Mouse (Mus musculus) telencephalon, adult 2 months (tissue): ENCODE results near the gene Sez6l.
"Not testable (repeated sequence)": the region's sequence is repeated elsewhere in the genome, so short reads cannot be mapped to it uniquely, and the experiment has no call there.

Source experiments
- DNase-seq: peaks from one replicate; pipeline ENCODE4 v3.0.0-alpha.2; 2011; ENCODE audit warnings: low read depth, low spot score

Sez6l gene

DNA sequence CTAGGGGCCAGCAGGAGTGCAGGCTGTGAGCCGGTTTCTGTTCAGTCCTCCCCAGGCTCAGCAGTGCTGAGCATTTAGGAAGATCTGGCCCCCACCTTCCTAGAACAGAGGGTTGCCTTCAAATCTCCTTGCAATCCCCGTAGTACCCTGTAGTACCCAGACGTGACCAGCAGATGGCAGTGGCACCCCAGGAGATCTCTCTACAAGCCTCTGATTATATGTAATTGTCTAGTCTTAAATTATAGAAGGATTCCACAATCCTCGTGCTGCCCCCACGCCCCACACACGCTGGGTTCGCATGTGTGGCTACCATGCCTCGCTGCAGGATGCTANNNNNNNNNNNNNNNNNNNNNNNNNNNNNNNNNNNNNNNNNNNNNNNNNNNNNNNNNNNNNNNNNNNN lies 144.0 kb downstream of the Sez6l start:
- DNase-seq = no peak

DNA sequence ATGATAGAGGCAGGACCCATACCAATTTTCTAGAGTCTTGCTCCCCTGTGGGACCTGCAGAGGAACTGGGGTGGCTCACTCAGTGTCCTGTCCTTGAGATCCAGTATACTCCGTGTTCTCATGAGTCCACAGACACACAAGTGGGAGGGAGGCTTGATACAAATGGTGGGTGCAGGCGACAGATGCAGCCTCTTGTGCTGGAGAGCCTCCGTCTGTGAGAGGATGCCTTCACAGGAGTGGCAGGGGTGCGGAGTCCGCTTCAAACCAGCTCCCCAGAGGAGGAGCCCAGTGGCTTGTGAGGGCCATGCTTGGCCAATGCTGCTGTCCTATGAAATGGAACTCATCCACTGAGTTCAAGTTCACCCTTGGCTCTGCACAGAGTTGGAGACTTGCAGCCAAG lies 145.0 kb downstream of the Sez6l start:
- no peak for DNase-seq

DNA sequence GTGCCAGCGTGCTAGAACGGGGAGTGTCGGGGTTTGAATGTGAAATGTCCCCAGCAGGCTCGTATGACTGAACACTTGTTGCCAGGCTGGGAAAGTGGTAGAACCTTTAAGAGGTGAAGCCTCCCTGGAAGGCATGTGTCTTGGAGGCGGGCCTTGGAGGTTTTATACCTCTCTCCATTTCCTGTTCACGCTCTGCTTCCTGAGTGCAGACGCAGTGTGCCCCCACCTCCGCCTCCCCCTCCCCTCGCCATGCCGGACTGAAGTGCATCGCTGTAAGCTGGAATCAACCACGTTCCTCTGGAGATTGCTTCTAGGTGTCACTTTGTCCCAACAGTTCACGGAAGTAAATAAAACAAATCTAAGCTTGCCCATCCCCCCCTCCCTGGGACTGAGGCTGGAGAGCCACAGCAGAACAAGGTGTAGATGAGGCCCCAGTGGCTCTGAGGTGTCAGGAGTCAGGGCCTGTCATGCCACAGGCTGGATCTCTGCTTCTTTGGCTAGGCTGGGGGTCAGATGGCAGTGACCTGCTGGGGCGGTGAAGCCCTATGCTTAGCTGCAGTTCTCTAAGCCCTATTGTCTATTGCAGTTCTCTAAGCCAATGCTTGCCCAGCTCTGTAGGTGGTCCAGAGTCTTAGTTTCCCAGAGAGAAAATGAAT lies 145.7 kb downstream of the Sez6l start:
- no peak for DNase-seq

DNA sequence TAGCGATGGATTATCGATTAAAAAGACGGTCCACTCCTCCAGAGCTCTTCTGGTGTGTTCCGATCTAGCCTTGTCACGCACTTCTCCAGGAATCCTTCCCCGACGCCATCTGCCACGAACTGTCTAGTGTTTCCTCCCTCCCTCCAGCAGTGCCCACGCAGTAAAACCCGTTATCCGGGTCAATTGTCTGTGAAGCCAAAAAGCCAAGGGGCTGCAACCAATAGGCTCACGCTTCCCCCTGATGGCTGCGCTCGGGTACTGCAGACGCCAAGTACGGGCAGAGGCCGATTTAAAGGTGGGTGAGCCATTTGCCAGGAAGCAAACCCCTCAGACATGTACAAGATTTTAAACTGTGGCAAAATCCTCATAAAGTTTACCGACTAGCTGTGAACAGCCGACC lies 148.0 kb downstream of the Sez6l start:
- no peak for DNase-seq

DNA sequence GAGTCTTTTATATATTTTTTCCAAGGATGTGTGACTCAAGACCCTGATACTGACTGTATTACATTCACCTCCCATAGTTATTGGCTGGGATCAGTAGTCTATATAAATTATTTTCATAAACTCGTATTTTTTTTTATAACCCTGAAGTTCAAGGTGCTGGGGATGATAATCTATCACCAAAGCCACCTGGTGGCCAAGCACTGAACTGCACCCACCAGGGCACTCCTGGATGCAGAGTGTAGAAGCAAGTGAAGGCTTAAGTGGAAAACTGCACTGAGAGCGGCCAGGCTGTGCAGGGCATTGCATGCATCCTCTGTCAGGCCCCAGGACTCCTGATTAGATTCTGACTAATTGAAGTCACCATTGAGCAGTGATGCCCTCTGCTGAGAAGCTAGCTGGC lies 149.7 kb downstream of the Sez6l start:
- no peak for DNase-seq

DNA sequence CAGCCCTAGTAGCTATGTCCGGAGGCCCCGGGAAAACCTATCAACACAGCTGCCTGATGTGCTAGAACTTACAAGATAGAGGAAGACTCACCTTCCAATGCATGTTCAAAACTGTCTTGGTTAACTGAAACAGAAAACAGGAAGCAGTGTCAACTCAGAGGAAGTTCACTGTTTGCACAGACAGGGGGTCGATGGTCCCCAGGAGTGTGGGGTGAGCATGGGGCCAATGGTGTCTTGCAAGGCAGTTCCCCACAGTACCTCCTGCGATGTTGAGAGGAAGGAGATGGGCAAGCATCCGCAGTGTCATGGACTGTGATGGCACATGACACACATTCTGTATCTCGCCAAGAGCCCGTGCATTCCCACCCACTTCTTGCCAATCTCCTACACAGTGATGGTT lies 150.3 kb downstream of the Sez6l start:
- no peak for DNase-seq

DNA sequence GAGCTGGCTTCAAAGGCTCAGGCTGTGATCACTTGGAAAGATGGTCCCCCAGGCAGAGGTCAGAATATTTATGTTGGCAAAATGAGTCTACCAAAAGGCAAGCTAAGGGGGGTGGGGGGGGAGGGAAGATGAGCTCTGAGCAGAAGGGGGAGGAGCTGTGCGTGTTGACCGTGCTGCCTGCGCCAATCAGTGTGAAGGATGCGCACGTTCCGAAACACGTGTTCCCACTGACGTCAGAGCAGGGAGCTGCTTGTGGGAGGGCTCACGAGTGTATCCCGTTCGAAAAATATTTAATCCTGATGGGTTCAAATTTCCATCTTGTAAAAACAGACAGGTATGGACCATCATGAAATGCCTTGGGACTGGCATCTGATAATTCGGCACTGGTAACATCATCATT lies 157.4 kb downstream of the Sez6l start:
- DNase-seq = no peak

DNA sequence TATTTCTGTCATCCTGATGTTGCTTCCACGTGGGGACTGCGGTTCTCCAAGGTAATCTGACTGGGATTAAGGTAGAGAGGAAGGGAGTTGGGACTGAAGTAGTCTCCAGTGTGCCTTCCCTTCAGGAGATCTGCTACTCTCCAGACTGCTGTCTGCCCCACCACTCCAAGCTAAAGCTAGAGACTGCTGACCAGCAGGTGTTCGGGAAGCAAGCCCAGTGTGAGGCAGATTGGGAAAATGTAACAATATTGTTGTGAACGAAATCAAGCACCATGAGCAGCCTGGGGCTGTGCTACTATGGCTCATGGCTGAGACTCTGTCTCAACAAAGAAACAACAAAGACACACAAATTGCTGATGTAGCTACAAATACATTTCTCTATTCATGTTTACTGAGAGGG lies 159.0 kb downstream of the Sez6l start:
- no peak for DNase-seq

DNA sequence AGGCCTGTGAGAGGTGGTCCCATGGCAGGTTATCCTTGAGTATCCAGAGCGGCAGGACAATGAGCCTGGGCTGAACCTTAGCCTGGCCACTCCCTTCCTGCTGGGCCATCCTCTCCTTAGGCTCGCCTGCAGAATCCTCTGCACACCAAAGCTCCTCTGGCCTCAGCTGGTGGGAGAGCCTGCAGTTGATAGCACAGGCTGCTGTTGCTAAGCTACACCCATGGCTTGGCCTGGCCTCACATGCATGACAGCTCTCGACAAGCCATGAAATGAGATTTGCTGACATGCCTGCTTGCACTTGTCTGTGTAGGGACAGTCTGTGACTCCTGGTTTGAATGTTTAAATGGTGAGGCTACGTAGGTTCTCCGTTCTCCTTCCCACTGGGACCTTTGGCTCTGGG lies 160.3 kb downstream of the Sez6l start:
- DNase-seq = no peak

DNA sequence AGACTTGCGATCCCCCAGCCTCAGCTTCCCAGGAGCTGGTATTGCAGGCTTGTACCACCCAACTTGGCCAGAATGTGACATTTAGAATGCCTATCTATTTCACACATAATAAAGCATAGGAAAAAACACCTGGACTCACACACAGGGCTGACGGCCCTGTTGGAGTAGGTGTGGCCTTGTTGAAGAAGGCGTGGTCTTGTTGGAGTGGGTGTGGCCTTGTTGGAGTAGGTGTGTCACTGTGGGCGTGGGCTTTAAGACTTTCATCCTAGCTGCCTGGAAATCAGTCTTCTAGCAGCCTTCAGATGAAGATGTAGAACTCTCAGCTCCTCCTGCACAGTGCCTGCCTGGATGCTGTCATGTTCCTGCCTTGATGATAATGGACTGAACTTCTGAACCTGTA lies 164.2 kb downstream of the Sez6l start:
- DNase-seq = not testable (repeated sequence)

DNA sequence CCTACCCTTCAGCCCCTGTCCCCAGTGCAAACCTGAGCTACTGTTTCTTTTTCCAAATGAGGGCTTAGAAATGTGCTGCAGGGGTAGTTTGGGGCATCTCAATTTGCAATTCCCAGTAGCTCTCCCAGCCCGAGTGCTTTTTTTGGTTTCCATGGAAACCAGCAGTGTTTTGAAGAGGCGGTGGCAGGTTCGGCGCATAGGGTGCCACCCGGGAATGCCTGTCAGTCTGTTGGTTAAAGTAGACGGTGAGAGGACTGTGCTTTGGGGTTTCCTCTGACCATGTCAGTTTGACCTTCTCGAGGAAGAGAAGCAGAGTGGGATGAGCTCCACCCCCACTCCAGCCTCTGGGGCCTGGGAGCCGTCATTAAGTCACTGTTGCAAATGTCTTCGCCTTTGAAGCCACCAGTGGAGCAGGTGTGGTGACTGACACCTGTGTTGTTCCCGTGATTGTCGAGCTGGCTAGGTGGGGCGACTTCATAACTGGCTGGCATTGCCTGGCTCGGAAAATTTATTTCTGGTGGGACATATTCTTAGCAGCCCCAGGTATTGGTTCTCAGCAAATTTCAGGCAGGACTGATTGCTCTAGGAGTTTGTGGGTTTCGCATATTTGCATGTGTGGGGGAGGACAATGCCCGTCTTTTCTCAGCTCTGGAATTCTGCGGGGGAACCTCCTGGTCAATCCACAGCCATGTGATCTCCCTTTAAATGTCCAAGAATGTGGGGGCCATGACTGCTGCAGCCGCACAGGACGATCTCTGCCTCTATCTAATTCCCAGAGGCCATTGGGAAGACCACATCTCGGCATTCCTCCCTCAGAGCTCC lies 165.3 kb downstream of the Sez6l start:
- peak; percentile 79 for DNase-seq

DNA sequence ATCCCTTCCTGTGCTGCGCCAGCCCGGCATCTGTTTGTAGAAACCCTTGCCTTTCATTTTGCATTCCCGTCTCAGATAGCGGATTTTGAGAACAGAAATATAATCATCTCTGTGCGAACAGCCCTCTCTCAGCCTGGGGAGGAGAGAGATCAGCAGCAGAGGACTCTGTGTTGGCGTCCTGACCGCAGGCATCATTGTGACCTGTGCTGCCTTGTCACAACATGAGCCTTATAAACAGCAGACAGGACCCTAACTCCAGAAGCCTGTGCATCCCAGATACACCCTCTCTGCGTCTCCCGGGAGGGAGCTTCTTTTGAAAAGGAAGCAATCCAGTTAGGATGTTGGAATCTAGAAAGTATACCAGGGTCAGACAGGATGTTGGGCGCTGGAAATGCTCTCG lies 165.9 kb downstream of the Sez6l start:
- DNase-seq = no peak

DNA sequence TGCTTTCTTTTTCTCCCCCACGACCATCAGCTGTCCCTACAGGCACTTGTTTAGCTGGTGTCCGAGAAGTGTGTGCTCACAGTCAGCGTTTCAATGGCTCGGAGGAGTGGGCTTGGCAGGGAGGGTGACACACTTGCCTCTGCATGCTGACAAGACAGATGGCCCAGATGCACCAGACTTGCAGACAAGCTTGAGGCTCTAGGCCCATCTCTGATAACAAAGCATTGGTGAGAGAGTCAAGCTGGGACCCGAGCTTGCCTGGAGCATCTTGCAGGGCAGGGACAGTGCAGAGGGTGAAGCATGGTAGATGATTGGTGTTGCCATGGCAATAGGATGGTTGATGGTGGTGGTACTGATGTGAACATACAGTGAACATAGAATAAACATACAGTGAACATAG lies 167.7 kb downstream of the Sez6l start:
- no peak for DNase-seq

DNA sequence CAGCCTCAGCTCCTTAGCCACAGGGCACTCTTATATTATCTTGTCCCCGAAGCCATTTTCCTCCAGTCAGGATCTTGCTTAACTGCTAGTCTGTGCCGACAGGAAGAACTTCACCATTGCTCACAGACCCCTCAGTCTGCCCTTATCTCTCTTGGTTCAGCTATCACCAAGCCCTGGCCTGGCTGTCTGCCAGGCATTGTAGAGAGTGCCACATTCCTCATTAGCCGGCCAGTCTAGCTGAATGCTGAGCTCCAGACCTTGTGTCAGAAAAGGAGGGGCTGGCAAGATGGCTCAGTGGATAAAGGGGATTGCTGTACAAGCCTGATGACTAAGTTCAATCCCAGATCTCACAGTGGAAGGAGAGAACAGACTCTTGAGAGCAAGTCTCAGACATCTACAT lies 171.0 kb downstream of the Sez6l start:
- DNase-seq = no peak

DNA sequence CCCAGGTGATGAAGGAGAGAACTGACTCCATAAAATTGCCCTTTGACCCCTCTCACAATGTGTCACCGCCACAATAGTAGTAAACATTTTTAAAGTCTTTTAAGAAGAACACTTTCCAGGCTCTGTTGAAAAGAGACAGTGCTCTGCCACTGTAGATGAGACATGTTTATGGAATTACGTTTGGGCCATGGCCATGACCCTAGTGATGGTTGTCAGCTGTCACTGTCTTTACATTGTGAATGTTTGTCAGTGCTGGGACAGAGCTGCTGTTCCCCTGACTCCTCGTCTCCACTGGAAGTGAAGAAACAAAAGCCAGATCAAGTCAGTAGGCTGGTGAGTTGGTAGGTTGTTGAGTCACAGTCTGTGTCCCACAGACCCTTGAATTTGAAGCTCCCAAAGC lies 174.5 kb downstream of the Sez6l start:
- DNase-seq = no peak

DNA sequence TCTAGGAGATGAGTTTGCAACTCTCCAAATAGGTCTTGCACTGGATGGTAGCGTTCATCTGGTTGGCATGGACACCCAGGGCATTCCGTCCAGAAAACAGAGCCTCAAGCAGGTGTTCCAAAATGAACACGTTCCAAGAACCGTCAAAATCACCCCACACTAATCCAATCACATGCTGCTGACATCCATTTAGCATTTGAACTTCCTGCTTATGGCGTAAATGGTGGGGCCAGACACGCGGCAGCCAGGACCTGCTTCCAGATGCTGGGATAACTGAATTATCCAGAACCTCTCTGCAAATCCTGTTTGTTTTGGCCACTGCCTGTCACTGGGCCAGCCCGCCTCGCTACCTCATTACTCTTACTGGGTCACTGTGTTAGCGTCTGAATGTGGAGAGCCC lies 177.7 kb downstream of the Sez6l start:
- no peak for DNase-seq

DNA sequence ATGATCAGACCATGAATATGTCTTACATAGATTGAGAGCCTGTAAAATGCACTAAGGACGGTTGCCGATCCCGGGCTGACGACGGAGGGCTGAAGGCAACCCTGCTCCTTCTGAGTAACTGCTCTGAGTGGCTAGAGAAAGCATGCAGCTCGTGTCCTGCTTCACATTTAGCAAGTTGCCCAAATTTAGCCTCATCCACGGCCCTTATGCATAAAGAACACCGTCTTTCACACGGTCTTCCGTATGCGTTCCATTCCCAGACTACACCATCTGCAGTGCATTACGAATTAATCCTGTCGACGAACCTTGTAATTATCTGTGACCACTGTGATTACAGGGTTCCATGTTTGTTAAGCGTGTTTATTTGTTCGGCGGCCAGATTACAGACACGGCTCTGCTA lies 180.9 kb downstream of the Sez6l start:
- no peak for DNase-seq

DNA sequence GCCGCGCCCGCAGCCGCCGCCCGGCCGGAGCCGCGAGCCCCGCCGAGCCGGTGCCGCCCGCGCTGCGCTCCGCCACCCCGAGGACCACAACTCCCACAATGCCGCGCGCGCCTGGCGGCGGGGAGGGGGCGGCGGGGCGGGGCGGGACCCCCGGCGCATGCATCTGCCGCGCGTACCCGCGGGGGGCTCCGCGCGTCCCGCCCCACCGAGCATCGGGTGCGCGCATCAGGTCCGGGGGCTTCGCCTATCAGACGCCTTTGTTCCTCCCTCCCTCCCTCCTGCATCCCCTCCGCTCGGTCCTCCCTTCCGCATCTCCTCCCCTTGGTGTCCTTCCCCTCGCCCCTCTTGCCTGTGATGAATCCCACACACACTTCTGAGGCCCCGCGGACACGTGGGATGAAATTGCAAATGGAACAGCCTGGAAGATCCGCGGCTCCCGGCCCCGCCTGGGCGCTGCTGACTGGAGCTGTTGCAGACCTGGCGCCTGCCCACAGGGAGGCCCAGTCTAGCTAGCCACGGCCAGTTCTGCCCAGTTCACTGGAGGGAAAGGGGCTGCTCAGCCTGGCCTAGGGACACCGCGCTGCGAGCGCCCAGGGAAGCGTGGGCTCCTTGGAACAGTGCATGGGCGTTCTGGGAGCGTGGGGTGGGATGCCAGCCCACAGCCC lies 182.1 kb downstream of the Sez6l start, which contains the start of gene Asphd2:
Gene Asphd2, minus strand, starts transcription at position 88 of the 665 bp plus-strand sequence.
- DNase-seq = peak; percentile 76

DNA sequence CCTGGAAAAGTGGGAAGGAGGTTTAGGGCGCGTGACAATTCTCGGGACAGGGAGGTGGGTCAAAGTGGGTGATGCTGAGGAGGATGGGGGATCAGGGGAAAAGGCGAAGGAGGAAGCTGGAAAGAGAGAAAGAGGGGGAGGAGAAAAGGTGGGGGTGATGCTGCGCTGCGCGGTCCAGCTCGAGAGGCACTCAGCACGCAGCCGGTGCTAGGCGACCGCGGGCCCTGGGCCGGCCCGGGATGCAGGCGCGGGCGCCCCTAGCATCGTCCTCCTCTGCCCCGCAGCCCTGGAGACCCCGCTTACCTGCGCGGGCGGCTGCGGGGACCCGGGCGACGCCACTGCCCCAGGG lies 182.6 kb downstream of the Sez6l start:
- DNase-seq = no peak

DNA sequence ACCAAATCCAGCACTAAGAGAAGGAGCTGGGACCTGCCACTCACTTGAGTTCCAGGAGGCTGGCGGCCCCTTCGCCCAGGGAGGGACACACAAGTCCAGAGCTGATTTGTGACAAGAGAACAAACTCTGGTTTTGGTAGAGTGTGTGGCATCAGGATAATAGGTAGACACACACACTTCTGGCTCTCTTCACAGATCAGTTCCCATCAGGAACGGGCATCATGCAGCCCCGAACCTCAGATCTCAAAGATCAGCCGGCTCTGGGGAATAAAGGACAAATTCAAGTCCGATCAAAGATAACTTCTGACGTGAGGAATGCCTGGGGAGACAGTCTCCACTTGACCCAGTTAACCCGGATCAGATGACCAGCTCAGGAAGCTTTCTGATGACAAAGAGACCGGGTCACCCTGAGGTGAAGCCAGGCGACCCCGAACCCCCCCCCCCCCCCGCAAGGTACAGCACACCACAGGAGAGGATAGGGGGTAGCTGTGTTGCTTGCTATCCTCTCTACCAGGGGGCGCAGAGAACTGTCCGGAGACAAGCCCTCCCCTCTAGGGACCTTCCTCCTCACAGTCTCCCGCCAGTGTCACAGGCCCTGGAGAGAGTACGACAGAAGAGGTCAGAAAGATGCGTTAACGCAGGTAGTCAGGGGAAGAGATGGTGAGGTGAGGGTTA lies 183.1 kb downstream of the Sez6l start:
- no peak for DNase-seq

DNA sequence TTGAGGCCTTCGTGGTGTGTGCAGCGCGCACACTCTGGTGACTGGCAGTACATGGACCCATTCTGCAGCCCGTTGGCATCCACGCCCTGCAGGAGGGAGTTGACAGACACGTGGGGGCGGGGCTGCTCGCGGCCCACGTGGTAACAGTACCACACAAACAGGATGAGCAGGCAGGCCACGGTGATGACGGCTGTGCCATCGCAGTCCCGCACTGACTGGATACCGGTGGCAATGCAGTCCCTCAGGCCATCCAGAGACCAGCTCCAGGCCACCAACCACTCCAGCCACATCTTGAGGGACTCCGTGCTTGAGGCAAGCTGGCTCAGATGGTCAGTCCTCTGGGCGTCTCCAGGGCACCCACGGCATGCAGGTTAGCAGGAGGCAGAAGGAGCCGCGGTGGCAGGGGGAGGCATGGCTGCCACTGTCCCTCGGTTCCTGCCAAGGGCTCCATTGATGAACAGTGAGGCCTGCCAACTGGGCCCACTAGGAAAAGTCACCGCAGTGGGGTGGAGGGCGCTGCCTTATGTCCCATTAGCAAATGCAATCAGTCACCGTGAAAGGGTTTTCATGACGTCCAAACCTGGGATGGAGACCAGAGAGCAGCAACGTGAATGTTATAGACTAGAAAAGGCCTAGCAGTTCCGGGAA lies 185.2 kb downstream of the Sez6l start:
- no peak for DNase-seq

DNA sequence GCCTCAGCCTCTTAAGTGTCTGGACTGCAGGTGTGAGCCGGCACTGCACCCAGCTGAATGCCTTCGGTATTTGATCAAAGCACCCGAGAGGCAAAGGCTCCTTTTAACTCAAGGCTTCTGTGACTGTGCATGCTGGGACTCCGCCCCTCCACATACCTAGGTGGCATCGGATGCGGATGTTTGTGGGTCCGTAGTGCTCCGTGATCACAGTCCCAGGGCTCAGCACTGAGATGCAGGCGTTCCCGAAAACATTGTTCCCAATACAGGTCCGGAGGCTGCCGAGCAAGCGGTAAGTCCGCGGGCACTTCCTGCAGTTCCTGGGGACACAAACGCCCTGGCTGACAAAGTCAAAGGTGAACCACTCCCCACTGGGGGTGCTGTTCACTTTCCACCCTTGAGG lies 186.0 kb downstream of the Sez6l start:
- no peak for DNase-seq
